Mouse (Mus musculus): ENCODE measurements around the gene Prdm5. TPM values are rescaled to one million over a fixed set of nuclear protein-coding genes. Genes with fewer than 3 reads are reported as not detected.

The Prdm5 gene
- polyA plus RNA-seq, 1 experiment: 2.3 TPM

GRCm38 (mm10) chr6:65923501-65924084, 144.8 kb downstream of the Prdm5 start:
- WGBS: 84% methylated on average over 4 of the region's 4 CpGs
- Histone ChIP-seq H3K27ac (ENCODE audit: control insufficient read depth, insufficient read depth, low read depth, low read length, poor library complexity) (no peak overlapping the region), H3K4me1 (ENCODE audit: control insufficient read depth, insufficient read depth, low read length) (no peaks in the 10 kb centered on the region), H3K4me3 (replicated peaks; ENCODE audit: control insufficient read depth, low read depth, low read length) (no peak overlapping the region)
- TF ChIP-seq CTCF (IDR thresholded peaks at IDR 0.05; ENCODE audit: control insufficient read depth, insufficient read depth, low read length) (no peak), POLR2A (IDR thresholded peaks at IDR 0.05; ENCODE audit: borderline replicate concordance, control insufficient read depth, low read depth, low read length) (no peak)

GRCm38 (mm10) chr6:65925737-65926333, 147.0 kb downstream of the Prdm5 start:
- H3K4me3 ChIP-seq (replicated peaks; ENCODE audit: control insufficient read depth, low read depth, low read length): no peak overlapping the region
- whole genome bisulfite sequencing: 76% methylated on average over 3 of the region's 3 CpGs
- TF ChIP-seq POLR2A (IDR thresholded peaks at IDR 0.05; ENCODE audit: borderline replicate concordance, control insufficient read depth, low read depth, low read length): no peak
- no peak for TF ChIP-seq CTCF (IDR thresholded peaks at IDR 0.05; ENCODE audit: control insufficient read depth, insufficient read depth, low read length)

GRCm38 (mm10) chr6:65930523-65930922, 151.7 kb downstream of the Prdm5 start:
- no peaks in the 10 kb centered on the region for H3K4me1 ChIP-seq (ENCODE audit: control insufficient read depth, insufficient read depth, low read length)
- H3K27ac ChIP-seq (ENCODE audit: control insufficient read depth, insufficient read depth, low read depth, low read length, poor library complexity): no peak overlapping the region
- no peak overlapping the region for H3K4me3 ChIP-seq (replicated peaks; ENCODE audit: control insufficient read depth, low read depth, low read length)
- 74% methylated on average over 1 of the region's 1 CpGs for WGBS
- TF ChIP-seq CTCF (IDR thresholded peaks at IDR 0.05; ENCODE audit: control insufficient read depth, insufficient read depth, low read length) (no peak), POLR2A (IDR thresholded peaks at IDR 0.05; ENCODE audit: borderline replicate concordance, control insufficient read depth, low read depth, low read length) (no peak)

More at GRCm38 (mm10) chr6:65925737-65926333, 147.0 kb downstream of the Prdm5 start:
- Histone ChIP-seq H3K27ac (ENCODE audit: control insufficient read depth, insufficient read depth, low read depth, low read length, poor library complexity) (no peak overlapping the region), H3K4me1 (ENCODE audit: control insufficient read depth, insufficient read depth, low read length) (no peaks in the 10 kb centered on the region)

- 76% methylated on average over 1 of the region's 1 CpGs for WGBS
- TF ChIP-seq CTCF (IDR thresholded peaks at IDR 0.05; ENCODE audit: control insufficient read depth, insufficient read depth, low read length): no peak
- no peak for TF ChIP-seq POLR2A (IDR thresholded peaks at IDR 0.05; ENCODE audit: borderline replicate concordance, control insufficient read depth, low read depth, low read length)
- H3K4me3 ChIP-seq (replicated peaks; ENCODE audit: control insufficient read depth, low read depth, low read length): no peak overlapping the region
- no peaks in the 10 kb centered on the region for H3K4me1 ChIP-seq (ENCODE audit: control insufficient read depth, insufficient read depth, low read length)
- H3K27ac ChIP-seq (ENCODE audit: control insufficient read depth, insufficient read depth, low read depth, low read length, poor library complexity): no peak overlapping the region
Measured at GRCm38 (mm10) chr6:65932776-65933175, 154.0 kb downstream of the Prdm5 start.

GRCm38 (mm10) chr6:65933177-65933576, 154.4 kb downstream of the Prdm5 start:
- 85% methylated on average over 4 of the region's 4 CpGs for WGBS
- Histone ChIP-seq H3K4me1 (ENCODE audit: control insufficient read depth, insufficient read depth, low read length) (no peaks in the 10 kb centered on the region), H3K4me3 (replicated peaks; ENCODE audit: control insufficient read depth, low read depth, low read length) (no peak overlapping the region), H3K27ac (ENCODE audit: control insufficient read depth, insufficient read depth, low read depth, low read length, poor library complexity) (no peak overlapping the region)
- TF ChIP-seq POLR2A (IDR thresholded peaks at IDR 0.05; ENCODE audit: borderline replicate concordance, control insufficient read depth, low read depth, low read length): no peak
- no peak for TF ChIP-seq CTCF (IDR thresholded peaks at IDR 0.05; ENCODE audit: control insufficient read depth, insufficient read depth, low read length)

GRCm38 (mm10) chr6:65935566-65936281, 156.9 kb downstream of the Prdm5 start:
- no peak overlapping the region for H3K4me3 ChIP-seq (replicated peaks; ENCODE audit: control insufficient read depth, low read depth, low read length)
- no peak for TF ChIP-seq POLR2A (IDR thresholded peaks at IDR 0.05; ENCODE audit: borderline replicate concordance, control insufficient read depth, low read depth, low read length)
- no peak for TF ChIP-seq CTCF (IDR thresholded peaks at IDR 0.05; ENCODE audit: control insufficient read depth, insufficient read depth, low read length)

GRCm38 (mm10) chr6:65950492-65950891, 171.7 kb downstream of the Prdm5 start:
- no peak overlapping the region for H3K4me3 ChIP-seq (replicated peaks; ENCODE audit: control insufficient read depth, low read depth, low read length)
- WGBS: 85% methylated on average over 6 of the region's 6 CpGs
- no peak for TF ChIP-seq POLR2A (IDR thresholded peaks at IDR 0.05; ENCODE audit: borderline replicate concordance, control insufficient read depth, low read depth, low read length)
- TF ChIP-seq CTCF (IDR thresholded peaks at IDR 0.05; ENCODE audit: control insufficient read depth, insufficient read depth, low read length): no peak
- H3K27ac ChIP-seq (ENCODE audit: control insufficient read depth, insufficient read depth, low read depth, low read length, poor library complexity): no peak overlapping the region
- H3K4me1 ChIP-seq (ENCODE audit: control insufficient read depth, insufficient read depth, low read length): no peaks in the 10 kb centered on the region

More at GRCm38 (mm10) chr6:65935566-65936281, 156.9 kb downstream of the Prdm5 start:
- H3K27ac ChIP-seq (ENCODE audit: control insufficient read depth, insufficient read depth, low read depth, low read length, poor library complexity): no peak overlapping the region
- no peaks in the 10 kb centered on the region for H3K4me1 ChIP-seq (ENCODE audit: control insufficient read depth, insufficient read depth, low read length)
- WGBS: 85% methylated on average over 7 of the region's 7 CpGs

- no peak within 1 kb of the TSS for H3K27ac ChIP-seq (ENCODE audit: control insufficient read depth, insufficient read depth, low read depth, low read length, poor library complexity)
- TF ChIP-seq CTCF (IDR thresholded peaks at IDR 0.05; ENCODE audit: control insufficient read depth, insufficient read depth, low read length): no peak
- no peak for TF ChIP-seq POLR2A (IDR thresholded peaks at IDR 0.05; ENCODE audit: borderline replicate concordance, control insufficient read depth, low read depth, low read length)
- WGBS: 96% methylated on average over 10 of the region's 10 CpGs
- no peaks in the 10 kb centered on the region for H3K4me1 ChIP-seq (ENCODE audit: control insufficient read depth, insufficient read depth, low read length)
- H3K4me3 ChIP-seq (replicated peaks; ENCODE audit: control insufficient read depth, low read depth, low read length): no peak within 1 kb of the TSS
Measured at GRCm38 (mm10) chr6:65952309-65952708, 173.5 kb downstream of the Prdm5 start, which contains the start of gene 4930544G11Rik. Gene 4930544G11Rik (plus strand): TSS chr6:65952609.

Data from bone marrow, adult 2 months (tissue).